Mouse (Mus musculus) testis, adult 2 months (tissue): Measurements from ENCODE around the gene Faf2.

Experiments
- CTCF ChIP-seq: fragments of 200-500 bp; IDR thresholded peaks from 2 replicates; pipeline ENCODE4 v1.5.1; 2012; ENCODE audit warnings: low read depth, mild to moderate bottlenecking, inconsistent platforms, low read length, moderate library complexity; ENCODE audit not compliant: control insufficient read depth, insufficient read depth, insufficient replicate concordance
- POLR2A ChIP-seq: fragments of 200-500 bp; IDR thresholded peaks from 2 replicates; pipeline ENCODE4 v1.6.1; 2012; ENCODE audit warnings: low read depth, mild to moderate bottlenecking, inconsistent platforms, low read length, moderate library complexity; ENCODE audit not compliant: control insufficient read depth

DNA sequence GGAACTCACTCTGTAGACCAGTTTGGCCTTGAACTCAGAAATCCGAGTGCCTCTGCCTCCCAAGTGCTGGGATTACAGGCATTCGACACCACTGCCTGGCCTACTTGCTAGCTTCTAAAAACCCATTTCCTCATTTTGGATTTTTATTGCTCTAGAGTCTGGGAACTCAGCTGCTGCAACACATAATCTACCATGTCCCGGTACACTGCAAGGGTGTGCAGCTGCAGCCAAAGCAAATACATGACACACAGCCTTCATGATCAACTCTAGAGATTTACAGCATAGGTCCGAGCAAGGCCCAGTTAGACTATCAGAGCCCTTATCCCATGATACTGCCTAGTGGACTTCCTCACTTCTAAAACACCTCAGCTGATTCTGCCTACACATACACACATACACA lies 56.7 kb downstream of the Faf2 start:
- TF ChIP-seq CTCF (no peak), POLR2A (no peak)
